Mouse (Mus musculus) kidney, postnatal 0 days (tissue): ENCODE measurements around the gene Rsf1. TPM values are rescaled to one million over a fixed set of nuclear protein-coding genes. Genes with fewer than 3 reads are reported as not detected.

Experiments used
- ATAC-seq: fragments of 200-750 bp; cut with Nextera tagmentation; replicated peaks from 2 replicates; pipeline ENCODE4 v1.8.0; 2017; ENCODE audit warnings: low read depth, moderate number of reproducible peaks, moderate TSS enrichment, moderate library complexity; ENCODE audit not compliant: low FRiP score
- DNase-seq: peaks from one replicate; pipeline ENCODE4 v3.0.0-alpha.2; 2016; ENCODE audit warnings: low spot score
- H3K27ac ChIP-seq: fragments of 300-500 bp; sonication (generic); 2 replicates; pipeline ENCODE4 v1.5.1; 2014; ENCODE audit warnings: mild to moderate bottlenecking
- H3K27me3 ChIP-seq: fragments of 300-500 bp; sonication (generic); 2 replicates; pipeline ENCODE4 v1.6.1; 2014; ENCODE audit warnings: low read length, mixed read lengths; ENCODE audit not compliant: insufficient read depth
- H3K36me3 ChIP-seq: fragments of 300-500 bp; sonication (generic); 2 replicates; pipeline ENCODE4 v1.6.1; 2014; ENCODE audit warnings: low read length, mixed read lengths; ENCODE audit not compliant: insufficient read depth
- H3K4me1 ChIP-seq: fragments of 300-500 bp; sonication (generic); replicated peaks from 2 replicates; pipeline ENCODE4 v1.6.1; 2014; ENCODE audit warnings: antibody characterized with exemption, low read length, mixed read lengths; ENCODE audit not compliant: insufficient read depth
- H3K4me2 ChIP-seq: fragments of 300-500 bp; sonication (generic); 2 replicates; pipeline ENCODE4 v1.6.1; 2014; ENCODE audit warnings: mild to moderate bottlenecking, low read length, moderate library complexity, mixed read lengths
- H3K4me3 ChIP-seq: fragments of 300-500 bp; sonication (generic); replicated peaks from 2 replicates; pipeline ENCODE4 v1.5.1; 2014; ENCODE audit warnings: low read depth, low read length
- H3K9ac ChIP-seq: fragments of 300-500 bp; sonication (generic); 2 replicates; pipeline ENCODE4 v1.6.1; 2014; ENCODE audit warnings: low read depth, low read length
- H3K9me3 ChIP-seq: fragments of 300-500 bp; sonication (generic); replicated peaks from 2 replicates; pipeline ENCODE4 v1.6.1; 2016; ENCODE audit warnings: low read length, inconsistent platforms, mixed read lengths
- CTCF ChIP-seq: IDR thresholded peaks from 2 replicates; pipeline ENCODE4 v1.5.1; 2016; ENCODE audit warnings: antibody characterized with exemption, low read depth, mild to moderate bottlenecking, moderate library complexity
- WGBS: fragments of 180-500 bp; shearing (Covaris S2); extraction: QIAGEN DNeasy Blood & Tissue Kit; methylation state at CpG from one replicate; pipeline ENCODE4 v1.1.7; 2014; 5-methylcytosine and 5-hydroxymethylcytosine counted together
- polyA plus RNA-seq: library from polyadenylated mRNA; unstranded; fragments of >200 nt; fragmentation: Nextera tagmentation; extraction: Ambion mirVana; gene quantifications from 2 replicates; pipeline ENCODE4 v1.2.1, GENCODE M21; 2015

Rsf1 gene
- polyA plus RNA-seq, 1 experiment from 2014 or later = 22.0 TPM

- ATAC-seq (no peak), DNase-seq (peak; percentile 40)
- no peak overlapping the region for H3K9ac ChIP-seq
- peak overlapping the region; percentile 37 for H3K4me2 ChIP-seq
- no peaks in the 10 kb centered on the region for H3K36me3 ChIP-seq
- H3K27me3 ChIP-seq = no peaks in the 10 kb centered on the region
- 0 out of 2 replicates have a peak, but pooled peaks cover 5% of the 10 kb centered on the region for H3K4me1 ChIP-seq
- H3K27ac ChIP-seq = peak overlapping the region; percentile 42; the same call in 1 of the 2 replicates
- H3K4me3 ChIP-seq = no peak overlapping the region
- no peak for TF ChIP-seq CTCF
- 34% methylated on average over 4 of the region's 4 CpGs for WGBS
- no peaks in the 10 kb centered on the region for H3K9me3 ChIP-seq
Observed at GRCm38 (mm10) chr7:97735886-97736420, 156.3 kb downstream of the Rsf1 start.

- Histone ChIP-seq H3K4me1 (0 out of 2 replicates have a peak, but pooled peaks cover 5% of the 10 kb centered on the region), H3K27me3 (no peaks in the 10 kb centered on the region), H3K4me3 (peak overlapping the region; percentile 55), H3K4me2 (peak overlapping the region; percentile 87), H3K36me3 (no peaks in the 10 kb centered on the region), H3K9me3 (no peaks in the 10 kb centered on the region), H3K9ac (peak overlapping the region; percentile 62), H3K27ac (peak overlapping the region; percentile 32)
- TF ChIP-seq CTCF = no peak
- ATAC-seq (no peak), DNase-seq (no peak)
- WGBS = 9% methylated on average over 12 of the region's 12 CpGs
Observed at GRCm38 (mm10) chr7:97737256-97737637, 157.6 kb downstream of the Rsf1 start.

GRCm38 (mm10) chr7:97737638-97738456 is 158.2 kb downstream of the Rsf1 start, which contains the start of gene Aqp11:
Aqp11 (minus strand) TSS chr7:97738289.
- H3K27me3 ChIP-seq = no peaks in the 10 kb centered on the region
- H3K4me3 ChIP-seq = peak within 1 kb of the TSS; percentile 55
- WGBS = under 1% methylated on average over 47 of the region's 64 CpGs
- DNase-seq (peak; percentile 91), ATAC-seq (peak; percentile 93)
- peak within 1 kb of the TSS; percentile 62 for H3K27ac ChIP-seq
- no peak for TF ChIP-seq CTCF
- H3K4me2 ChIP-seq = peak within 1 kb of the TSS; percentile 87
- H3K9me3 ChIP-seq = no peaks in the 10 kb centered on the region
- no peaks in the 10 kb centered on the region for H3K36me3 ChIP-seq
- H3K9ac ChIP-seq = peak within 1 kb of the TSS; percentile 62
- H3K4me1 ChIP-seq = 0 out of 2 replicates have a peak, but pooled peaks cover 5% of the 10 kb centered on the region

- WGBS = 21% methylated on average over 10 of the region's 10 CpGs
- no peak overlapping the region for H3K4me3 ChIP-seq
- peak; percentile 61 for DNase-seq
- H3K9me3 ChIP-seq = no peaks in the 10 kb centered on the region
- no peaks in the 10 kb centered on the region for H3K27me3 ChIP-seq
- 0 out of 2 replicates have a peak, but pooled peaks cover 1% of the 10 kb centered on the region for H3K4me1 ChIP-seq
- no peaks in the 10 kb centered on the region for H3K36me3 ChIP-seq
- no peak overlapping the region for H3K27ac ChIP-seq
- ATAC-seq = peak; percentile 43
- no peak for TF ChIP-seq CTCF
- no peak overlapping the region for H3K4me2 ChIP-seq
- no peak overlapping the region for H3K9ac ChIP-seq
Observed at GRCm38 (mm10) chr7:97740948-97741347, 161.3 kb downstream of the Rsf1 start.

- 42% methylated on average over 1 of the region's 1 CpGs for WGBS
- Histone ChIP-seq H3K4me3 (no peak overlapping the region), H3K27me3 (no peaks in the 10 kb centered on the region), H3K4me1 (no peaks in the 10 kb centered on the region), H3K9me3 (no peaks in the 10 kb centered on the region), H3K9ac (no peak overlapping the region), H3K4me2 (no peak overlapping the region), H3K36me3 (no peaks in the 10 kb centered on the region), H3K27ac (no peak overlapping the region)
- no peak for ATAC-seq
- DNase-seq = no peak
- TF ChIP-seq CTCF = no peak
Observed at GRCm38 (mm10) chr7:97741756-97742291, 162.1 kb downstream of the Rsf1 start.

Other genes starting within 250 kb of the Rsf1 start
- gene Usp35, start 247.9 kb upstream of the Rsf1 start, polyA plus RNA-seq = 0.91 and 1.1 TPM in 2 replicates
- 2.0 and 2.8 TPM in 2 replicates for gene Kctd21, start 247.6 kb upstream of the Rsf1 start, polyA plus RNA-seq
- 25.8 and 27.1 TPM in 2 replicates for gene Alg8, start 208.3 kb upstream of the Rsf1 start, polyA plus RNA-seq
- gene Ndufc2, start 179.9 kb upstream of the Rsf1 start, polyA plus RNA-seq = 678 and 744 TPM in 2 replicates
- gene Thrsp, start 162.2 kb upstream of the Rsf1 start, polyA plus RNA-seq = 0.77 and 1.4 TPM in 2 replicates
- 0.72 and 0.88 TPM in 2 replicates for gene Kctd14, start 128.6 kb upstream of the Rsf1 start, polyA plus RNA-seq
- 36.4 and 37.4 TPM in 2 replicates for gene Ints4, start 98.9 kb upstream of the Rsf1 start, polyA plus RNA-seq
- gene Aamdc, start 392 bp upstream of the Rsf1 start, polyA plus RNA-seq = 59.7 and 61.4 TPM in 2 replicates
- gene Clns1a, start 116.7 kb downstream of the Rsf1 start, polyA plus RNA-seq = 142 and 149 TPM in 2 replicates
- gene Aqp11, start 158.4 kb downstream of the Rsf1 start, polyA plus RNA-seq = 36.9 and 40.9 TPM in 2 replicates
- gene Pak1, start 208.7 kb downstream of the Rsf1 start, polyA plus RNA-seq = 12.4 and 14.6 TPM in 2 replicates